Mouse (Mus musculus) heart, postnatal 4 days (tissue): ENCODE data around the gene Sphk2. TPM values are rescaled to one million over a fixed set of nuclear protein-coding genes. Genes with fewer than 3 reads are reported as not detected.

Experiments used
- DNase-seq: peaks from one replicate; pipeline ENCODE4 v3.0.0; 2021
- total RNA-seq, 2 experiments: library from RNA; stranded (reverse); gene quantifications; 2 replicates each; pipeline ENCODE4 v1.2.3; 2021

The Sphk2 gene
- total RNA-seq = 10 to 100 TPM; 14.2 to 16.7 TPM

- peak; percentile 99 for DNase-seq
Measured at GRCm38 (mm10) chr7:45717918-45718297, at the start of gene Sphk2. Sphk2 (minus strand) TSS chr7:45718002.

DNA sequence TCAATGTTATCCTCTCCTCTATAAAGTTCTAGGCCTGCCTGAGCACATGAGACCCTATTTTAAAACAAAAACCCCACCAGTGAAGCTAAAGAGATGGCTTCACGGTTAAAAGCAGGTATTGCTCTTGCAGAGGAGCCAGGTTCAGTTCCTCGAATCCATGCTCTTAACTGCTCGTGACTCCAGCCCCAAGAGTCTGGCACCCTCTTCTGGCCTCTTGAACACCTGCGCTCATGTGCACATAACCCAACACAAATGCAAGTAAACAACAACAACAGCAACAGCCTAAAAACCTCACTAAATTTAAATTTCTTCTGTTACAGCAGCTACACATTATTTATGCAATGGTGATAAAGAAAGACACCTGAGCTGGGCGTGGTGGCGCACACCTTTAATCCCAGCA lies 49.7 kb upstream of the Sphk2 start:
- DNase-seq = no peak

GRCm38 (mm10) chr7:45766764-45767163 lies 49.0 kb upstream of the Sphk2 start:
- DNase-seq = no peak

GRCm38 (mm10) chr7:45765995-45766394 lies 48.2 kb upstream of the Sphk2 start:
- DNase-seq = no peak

GRCm38 (mm10) chr7:45760151-45760550 lies 42.3 kb upstream of the Sphk2 start:
- no peak for DNase-seq

DNA sequence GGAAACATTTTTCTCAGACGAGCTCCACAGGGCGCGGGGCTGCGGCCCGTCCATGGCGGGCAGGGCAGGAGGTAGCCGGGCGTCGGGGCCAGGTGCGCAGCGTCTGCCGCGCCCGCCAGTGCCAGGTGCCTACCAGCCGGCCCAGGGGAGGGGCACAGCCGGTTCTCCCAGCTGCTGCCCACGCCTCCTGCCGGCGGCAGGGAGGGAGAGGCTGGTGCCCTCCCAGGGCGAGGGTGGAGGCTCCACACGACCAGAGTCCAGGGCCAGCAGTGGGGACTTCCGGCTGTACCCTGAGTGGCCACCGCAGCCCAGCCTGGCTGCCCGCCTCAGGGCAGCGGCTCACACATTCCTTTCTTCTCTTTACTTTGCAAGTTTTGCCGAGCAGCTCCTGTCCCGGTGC lies 41.6 kb upstream of the Sphk2 start:
- DNase-seq = no peak

GRCm38 (mm10) chr7:45755703-45756102 lies 37.9 kb upstream of the Sphk2 start:
- no peak for DNase-seq

DNA sequence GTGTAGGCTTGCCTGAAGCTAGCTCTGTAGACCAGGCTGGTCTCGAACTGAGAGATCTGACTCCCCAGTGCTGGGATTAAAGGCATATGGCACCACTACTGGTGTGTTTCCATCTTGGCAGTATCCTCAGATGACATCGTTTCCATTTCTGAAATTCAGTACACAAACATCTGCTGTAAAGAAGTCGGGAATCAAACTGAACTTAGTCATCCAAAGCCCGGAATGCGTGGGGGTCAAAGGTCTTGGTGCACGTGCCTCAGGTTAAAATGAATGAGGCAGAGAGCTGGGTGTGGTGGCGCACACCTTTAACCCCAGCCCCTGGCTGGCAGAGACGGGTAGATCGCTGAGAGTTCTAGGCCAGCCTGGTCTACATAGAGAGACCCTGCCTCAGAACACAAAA lies 32.4 kb upstream of the Sphk2 start:
- DNase-seq = no peak

DNA sequence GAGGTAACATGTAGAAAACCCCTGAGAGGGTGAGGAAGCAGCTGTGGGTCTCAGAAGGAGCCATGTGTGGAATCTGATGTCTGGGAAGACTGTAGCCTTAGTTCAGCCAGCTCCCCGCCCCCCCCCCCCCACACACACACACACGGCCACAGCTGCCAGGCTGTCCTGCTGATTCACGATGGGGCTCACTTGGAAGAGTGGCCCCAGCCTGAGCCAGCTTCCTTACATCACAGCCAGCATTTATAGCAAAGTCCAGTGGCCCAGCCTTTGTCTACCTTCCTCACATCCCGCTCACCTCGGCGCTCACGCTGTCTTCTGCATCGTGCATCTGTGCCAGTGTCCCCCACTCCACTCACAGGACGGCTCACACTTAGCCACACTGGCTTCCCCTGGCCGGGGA lies 31.6 kb upstream of the Sphk2 start:
- no peak for DNase-seq

DNA sequence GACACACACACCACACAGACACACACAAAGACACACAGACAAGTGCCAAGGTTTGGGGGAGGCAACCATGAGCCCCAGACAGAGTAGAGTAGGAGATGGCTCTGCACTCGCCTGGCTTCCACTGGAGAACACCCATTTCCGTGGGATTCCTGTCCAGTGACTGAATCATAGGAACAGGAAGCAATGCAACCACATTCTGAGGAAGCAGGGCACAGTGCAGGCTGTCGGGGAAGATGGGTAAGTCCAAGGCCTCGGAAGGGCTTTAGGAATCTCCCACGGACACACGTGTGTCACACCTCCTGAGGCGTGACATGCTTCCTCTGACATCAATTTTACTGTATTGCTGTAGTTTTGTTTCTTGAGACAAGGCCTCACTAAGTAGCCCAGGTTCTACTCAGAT lies 30.3 kb upstream of the Sphk2 start:
- DNase-seq = no peak

DNA sequence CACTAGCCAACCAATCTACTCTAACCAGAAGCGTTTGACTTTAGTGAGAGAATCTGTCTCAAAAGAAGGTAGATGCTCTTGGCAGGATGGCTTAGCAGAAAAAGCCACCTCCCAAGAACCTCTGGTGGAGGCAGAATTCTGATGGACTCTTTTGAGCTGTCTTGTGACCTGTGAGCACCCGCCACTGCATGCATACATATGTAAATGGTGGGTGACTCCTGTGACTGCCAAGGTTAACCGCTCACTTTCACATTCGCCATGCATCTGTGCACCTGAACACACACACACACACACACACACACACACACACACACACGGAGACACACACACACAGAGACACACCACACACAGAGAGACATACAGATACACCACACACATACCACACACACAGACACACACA lies 29.6 kb upstream of the Sphk2 start:
- no peak for DNase-seq

GRCm38 (mm10) chr7:45746518-45746917 lies 28.7 kb upstream of the Sphk2 start:
- no peak for DNase-seq

GRCm38 (mm10) chr7:45744387-45744786 lies 26.6 kb upstream of the Sphk2 start:
- DNase-seq = peak; percentile 91

- no peak for DNase-seq
Measured at GRCm38 (mm10) chr7:45742338-45742737, 24.5 kb upstream of the Sphk2 start.

GRCm38 (mm10) chr7:45741777-45742176 lies 24.0 kb upstream of the Sphk2 start:
- no peak for DNase-seq

GRCm38 (mm10) chr7:45741308-45741707 lies 23.5 kb upstream of the Sphk2 start:
- DNase-seq = no peak

GRCm38 (mm10) chr7:45739820-45740219 lies 22.0 kb upstream of the Sphk2 start:
- DNase-seq = no peak

- peak; percentile 88 for DNase-seq
Measured at GRCm38 (mm10) chr7:45739162-45739763, 21.5 kb upstream of the Sphk2 start.

GRCm38 (mm10) chr7:45733477-45733876 lies 15.7 kb upstream of the Sphk2 start:
- no peak for DNase-seq

DNA sequence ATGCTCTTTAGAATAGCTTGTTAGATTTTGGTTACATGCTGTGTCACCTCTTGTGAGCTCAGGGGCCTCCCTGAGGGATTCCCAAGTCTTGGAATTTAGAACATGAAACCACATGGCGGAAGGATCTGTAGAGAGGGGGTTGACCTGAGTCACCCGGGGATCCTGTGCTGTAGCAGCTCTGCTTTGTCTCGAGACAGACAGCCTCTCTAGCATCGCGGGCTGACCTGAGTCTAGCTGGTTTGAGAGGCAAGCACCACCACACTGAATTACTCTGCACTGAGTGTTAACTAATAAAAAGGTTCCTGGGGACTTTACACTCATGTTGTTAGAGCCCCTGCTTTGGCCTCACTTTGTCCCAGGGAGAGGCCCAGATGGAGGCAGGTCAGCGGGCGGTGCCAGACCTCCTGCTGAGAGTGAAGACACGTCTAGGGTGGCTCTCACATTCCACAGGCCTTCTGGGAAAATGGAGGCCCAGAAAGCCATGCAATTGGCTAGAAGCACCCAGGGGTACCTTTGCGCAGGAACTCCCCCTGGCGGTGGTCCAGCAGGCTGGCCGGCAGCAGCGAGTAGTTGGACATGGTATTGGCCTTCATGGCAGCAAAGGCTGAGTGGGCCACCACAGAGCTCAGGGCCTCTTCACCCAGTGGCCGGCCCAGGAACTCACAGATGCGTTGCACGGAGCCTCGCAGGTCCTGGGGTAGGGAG lies 13.1 kb upstream of the Sphk2 start:
- DNase-seq = peak; percentile 66

DNA sequence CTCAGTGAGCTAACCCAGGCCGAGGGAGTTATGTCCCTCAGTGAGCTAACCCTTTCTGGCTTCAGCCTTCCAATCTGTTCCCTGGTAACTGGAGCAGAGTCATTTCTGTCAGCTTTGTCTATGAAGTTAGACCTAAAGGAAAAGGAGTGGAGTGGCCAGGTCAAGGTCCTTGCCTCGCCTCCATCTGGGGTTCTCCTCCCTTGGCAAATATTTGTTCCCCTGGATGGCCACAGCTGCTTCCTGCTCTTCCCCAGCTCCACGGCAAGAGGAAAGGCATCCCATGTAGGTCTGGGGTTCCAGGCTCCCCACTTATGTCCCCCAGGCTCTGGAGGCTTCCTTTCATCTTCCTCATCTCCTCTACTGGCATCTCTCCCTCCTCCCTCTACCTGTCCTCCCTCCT lies 9.8 kb upstream of the Sphk2 start:
- no peak for DNase-seq

DNA sequence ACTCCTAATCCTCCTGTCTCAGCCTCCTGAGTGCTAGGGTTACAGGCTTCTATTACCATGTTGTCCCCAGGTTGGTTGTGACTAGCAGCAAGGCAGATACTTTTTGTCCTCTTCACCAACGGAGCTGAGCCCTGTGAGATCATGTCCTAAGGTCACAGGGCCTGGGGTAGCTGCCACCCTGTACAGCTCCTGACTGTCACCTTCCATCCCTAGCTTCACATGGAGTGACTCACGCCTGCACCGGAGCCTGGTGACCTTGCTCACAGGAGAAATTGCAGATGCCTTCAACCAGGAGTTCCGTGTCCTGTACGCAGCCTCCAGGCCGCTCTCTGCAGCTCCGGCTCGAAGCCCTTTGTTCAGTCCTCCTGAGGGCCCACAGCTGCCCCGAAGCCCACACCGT lies 8.6 kb upstream of the Sphk2 start:
- DNase-seq = no peak

- no peak for DNase-seq
Measured at GRCm38 (mm10) chr7:45725713-45726112, 7.9 kb upstream of the Sphk2 start, which contains the start of gene Spaca4. Spaca4 (minus strand) TSS chr7:45725813.

- no peak for DNase-seq
Measured at GRCm38 (mm10) chr7:45725151-45725550, 7.3 kb upstream of the Sphk2 start.

DNA sequence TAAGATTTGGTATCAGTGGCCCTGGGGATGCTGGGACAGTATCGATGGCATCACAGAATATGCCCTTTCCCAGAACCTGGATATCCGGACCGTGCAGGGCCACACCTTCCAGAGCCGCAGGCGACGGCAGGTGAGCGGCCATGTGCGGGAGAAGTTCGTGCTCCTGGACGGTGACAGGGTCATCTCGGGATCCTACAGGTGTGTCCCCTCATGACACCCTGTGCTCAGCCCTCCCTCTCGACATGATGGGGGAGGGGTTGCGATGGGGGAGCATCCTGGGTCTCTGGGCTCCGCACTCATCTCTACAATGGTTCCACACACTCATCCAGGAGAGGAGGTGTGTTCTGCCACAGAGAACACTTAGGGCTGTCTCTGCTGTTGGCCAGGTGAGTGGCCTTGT lies 6.0 kb upstream of the Sphk2 start:
- no peak for DNase-seq
